Mouse (Mus musculus) G1E (cell line): ENCODE results near the gene Ppp1r3c.

Source experiments
- CTCF ChIP-seq: IDR thresholded peaks from 2 replicates; pipeline ENCODE4 v1.5.1; 2012; ENCODE audit warnings: low read depth, low read length, inconsistent platforms, mixed read lengths
- GATA1 ChIP-seq: IDR thresholded peaks from 2 replicates; pipeline ENCODE4 v1.6.1; 2012; ENCODE audit warnings: borderline replicate concordance, low read length, inconsistent platforms, mixed read lengths
- GATA2 ChIP-seq: IDR thresholded peaks from 2 replicates; pipeline ENCODE4 v1.6.1; 2012; ENCODE audit warnings: low read depth, low read length, inconsistent platforms, borderline replicate concordance
- POLR2AphosphoS5 ChIP-seq: IDR thresholded peaks from 2 replicates; pipeline ENCODE4 v1.6.1; 2012; ENCODE audit warnings: low read depth, low read length, inconsistent platforms; ENCODE audit not compliant: insufficient replicate concordance
- TAL1 ChIP-seq: conservative IDR thresholded peaks from 2 replicates; pipeline ENCODE4 v1.6.1; 2012; ENCODE audit warnings: low read depth, low read length, inconsistent platforms, mixed read lengths

- TF ChIP-seq CTCF (no peak), TAL1 (no peak), POLR2AphosphoS5 (no peak), GATA2 (no peak), GATA1 (no peak)
Measured at GRCm38 (mm10) chr19:36699151-36699550, 37.3 kb downstream of the Ppp1r3c start.
